Mouse (Mus musculus) cerebellum, postnatal 4 days (tissue): Measurements from ENCODE around the gene Gpr31b.
"Not testable (repeated sequence)": the region's sequence is repeated elsewhere in the genome, so short reads cannot be mapped to it uniquely, and the experiment has no call there.

Source experiments
- DNase-seq, 2 experiments: peaks; one replicate each; pipeline ENCODE4 v3.0.0; 2022; ENCODE audit warnings: low spot score in 2 of 2, mixed read lengths in 1 of 2

Gpr31b gene

GRCm38 (mm10) chr17:13052124-13052813 lies at the start of gene Gpr31b:
TSS of gene Gpr31b (minus strand) at chr17:13052296.
- not testable (repeated sequence) for DNase-seq

GRCm38 (mm10) chr17:13092960-13093359 lies 40.9 kb upstream of the Gpr31b start:
- DNase-seq, result not testable (repeated sequence)

- not testable (repeated sequence) for DNase-seq
These were observed 40.1 kb upstream of the Gpr31b start for GRCm38 (mm10) chr17:13092100-13092764.

- not testable (repeated sequence) for DNase-seq
These were observed 39.4 kb upstream of the Gpr31b start for GRCm38 (mm10) chr17:13091510-13091909.

GRCm38 (mm10) chr17:13069227-13069626 lies 17.1 kb upstream of the Gpr31b start:
- DNase-seq, result not testable (repeated sequence)

GRCm38 (mm10) chr17:13067864-13068385 lies 15.8 kb upstream of the Gpr31b start:
- not testable (repeated sequence) for DNase-seq

- not testable (repeated sequence) for DNase-seq
These were observed 10.8 kb upstream of the Gpr31b start for GRCm38 (mm10) chr17:13062882-13063281.

GRCm38 (mm10) chr17:13060804-13061203 lies 8.7 kb upstream of the Gpr31b start, which contains the start of gene Tcp10b:
TSS of gene Tcp10b (plus strand) at chr17:13061104.
- DNase-seq, result not testable (repeated sequence)

GRCm38 (mm10) chr17:13043846-13044673 lies 8.0 kb downstream of the Gpr31b start:
- DNase-seq, result peak in 1 of 2 experiments; percentile 51

- not testable (repeated sequence) for DNase-seq
These were observed 15.4 kb downstream of the Gpr31b start for GRCm38 (mm10) chr17:13036627-13037192.

GRCm38 (mm10) chr17:13013316-13013715 lies 38.8 kb downstream of the Gpr31b start:
- no peak for DNase-seq

- DNase-seq, result no peak
These were observed 42.2 kb downstream of the Gpr31b start for GRCm38 (mm10) chr17:13009887-13010286.

GRCm38 (mm10) chr17:13008528-13008927 lies 43.6 kb downstream of the Gpr31b start:
- no peak for DNase-seq

GRCm38 (mm10) chr17:13007730-13008425 lies 44.2 kb downstream of the Gpr31b start:
- peak; percentile 96 to 97 for DNase-seq

GRCm38 (mm10) chr17:13006984-13007383 lies 45.1 kb downstream of the Gpr31b start:
- no peak for DNase-seq

GRCm38 (mm10) chr17:13006546-13006945 lies 45.5 kb downstream of the Gpr31b start, which contains the start of gene Sod2:
TSS of gene Sod2 (plus strand) at chr17:13006846.
- not testable (repeated sequence) for DNase-seq

GRCm38 (mm10) chr17:13004436-13004835 lies 47.7 kb downstream of the Gpr31b start:
- DNase-seq, result not testable (repeated sequence)

- DNase-seq, result not testable (repeated sequence)
These were observed 49.9 kb downstream of the Gpr31b start for GRCm38 (mm10) chr17:13002243-13002642.
